ENCODE assay signal across 10 mouse cellular contexts in genomic region chr7:115624907-115625552, GRCm38 (mm10).
DNase-seq lines count a peak whose midpoint lies in the region; ATAC-seq and TF ChIP-seq lines count a peak whose summit lies in the region.
"Had no signal": no experiment of that assay in that cellular context is flagged by ENCODE, and none has a peak within 500 bp of the region (broad histone marks: within the 10 kb centered on the region; RNA-seq: fewer than 3 reads in every experiment).

No protein-coding gene starts in this region.

- peak overlapping the region; percentile 29; the same call in 1 of the 2 replicates for H3K27ac ChIP-seq in layer of hippocampus, adult 2 months
- H3K27ac ChIP-seq in embryonic facial prominence, embryonic 14.5 days (replicated peaks; ENCODE audit: low read depth, low read length): peak overlapping the region; percentile 30; the same call in 1 of the 2 replicates
- no peak overlapping the region for H3K27ac ChIP-seq in intestine, embryonic 15.5 days
- H3K27ac ChIP-seq in olfactory bulb, adult 2 months (ENCODE audit: insufficient read depth, low read depth, low read length): peak overlapping the region; percentile 13; the same call in 1 of the 2 replicates
- no peak overlapping the region for H3K27ac ChIP-seq in left cerebral cortex, adult 2 months
- H3K27ac ChIP-seq: liver, embryonic 14.5 days had no signal

- peak overlapping the region; percentile 16; the same call in 1 of the 2 replicates for H3K4me2 ChIP-seq in embryonic facial prominence, embryonic 14.5 days (ENCODE audit: low read depth, low read length)
- H3K4me2 ChIP-seq in intestine, embryonic 15.5 days (replicated peaks): 0 out of 2 replicates have a peak overlapping the region, but pooled peaks have one; percentile 3

- no peak for TF ChIP-seq POLR2A in olfactory bulb, adult 2 months (IDR thresholded peaks at IDR 0.05; ENCODE audit: insufficient read depth, low read depth, low read length)

- no peaks in the 10 kb centered on the region for H3K27me3 ChIP-seq in embryonic facial prominence, embryonic 14.5 days (replicated peaks; ENCODE audit: control insufficient read depth, insufficient read depth, low read length)
- no peaks in the 10 kb centered on the region for H3K27me3 ChIP-seq in intestine, embryonic 15.5 days (replicated peaks)

- DNase-seq in layer of hippocampus, adult 2 months (ENCODE audit: low spot score in 2 of 2): no peak
- no peak for DNase-seq in layer of hippocampus, adult 11-12 months (ENCODE audit: low spot score)
- DNase-seq in embryonic facial prominence, embryonic 14.5 days (ENCODE audit: low spot score): peak; percentile 74
- DNase-seq in retina, embryonic 14.5 days (ENCODE audit: low spot score): no peak
- no peak for DNase-seq in left cerebral cortex, adult 2 months (ENCODE audit: extremely low spot score in 1 of 2, low spot score in 2 of 2)
- DNase-seq in kidney, postnatal 25 days: no peak

- peaks cover 22% of the 10 kb centered on the region; the same call in 1 of the 2 replicates for H3K4me1 ChIP-seq in embryonic facial prominence, embryonic 14.5 days (ENCODE audit: control insufficient read depth, insufficient read depth, low read length)
- peaks cover 11% of the 10 kb centered on the region for H3K4me1 ChIP-seq in intestine, embryonic 15.5 days (replicated peaks)
- peaks cover 3% of the 10 kb centered on the region; the same call in 1 of the 2 replicates for H3K4me1 ChIP-seq in olfactory bulb, adult 2 months (ENCODE audit: control insufficient read depth, insufficient read depth, low read length)

- WGBS in embryonic facial prominence, embryonic 14.5 days: 13% methylated on average over 8 of the region's 8 CpGs
- 9% methylated on average over 8 of the region's 8 CpGs for WGBS in intestine, embryonic 15.5 days
- 19% methylated on average over 8 of the region's 8 CpGs for WGBS in olfactory bulb, adult 2 months

- no peak for TF ChIP-seq CTCF in layer of hippocampus, adult 2 months (conservative IDR thresholded peaks at IDR 0.05)
- no peak for TF ChIP-seq CTCF in olfactory bulb, adult 2 months (IDR thresholded peaks at IDR 0.05; ENCODE audit: insufficient read depth, low read depth, low read length)
- TF ChIP-seq CTCF in left cerebral cortex, adult 2 months (IDR thresholded peaks at IDR 0.05): no peak

- H3K4me3 ChIP-seq in layer of hippocampus, adult 2 months: no peak overlapping the region; the same call in 1 of the 2 replicates
- no peak overlapping the region for H3K4me3 ChIP-seq in embryonic facial prominence, embryonic 14.5 days (ENCODE audit: low read depth, low read length)
- H3K4me3 ChIP-seq in intestine, embryonic 15.5 days (replicated peaks): no peak overlapping the region
- H3K4me3 ChIP-seq in olfactory bulb, adult 2 months (ENCODE audit: insufficient read depth, low read depth, low read length): no peak overlapping the region
- H3K4me3 ChIP-seq in left cerebral cortex, adult 2 months: no peak overlapping the region

- intact Hi-C loops in left cerebral cortex, adult 2 months (cut with DNase I): no loop called here

- 0 out of 2 replicates have a peak, but pooled peaks have one; percentile 37 for ATAC-seq in embryonic facial prominence, embryonic 14.5 days (ENCODE audit: low read depth)
- peak; percentile 66 for ATAC-seq in intestine, embryonic 15.5 days

- H3K36me3 ChIP-seq in embryonic facial prominence, embryonic 14.5 days (ENCODE audit: control insufficient read depth, insufficient read depth, low read length): no peaks in the 10 kb centered on the region
- no peaks in the 10 kb centered on the region for H3K36me3 ChIP-seq in intestine, embryonic 15.5 days
- H3K36me3 ChIP-seq: G1E had no signal

- no peak overlapping the region for H3K9ac ChIP-seq in embryonic facial prominence, embryonic 14.5 days (ENCODE audit: low read depth, low read length)
- H3K9ac ChIP-seq in intestine, embryonic 15.5 days: no peak overlapping the region
- H3K9ac ChIP-seq: liver, embryonic 14.5 days had no signal

- H3K9me3 ChIP-seq in embryonic facial prominence, embryonic 14.5 days (ENCODE audit: control insufficient read depth, low read length): no peaks in the 10 kb centered on the region
- H3K9me3 ChIP-seq in intestine, embryonic 15.5 days: no peaks in the 10 kb centered on the region
- H3K9me3 ChIP-seq: G1E had no signal

Comparison
In these comparisons a context has a peak if more than half of its experiments do, and no peak if none do; other contexts are left out.
1. H3K27ac ChIP-seq: peak in layer of hippocampus, adult 2 months (single experiment), embryonic facial prominence, embryonic 14.5 days (single experiment) and olfactory bulb, adult 2 months (single experiment); none in intestine, embryonic 15.5 days (single experiment) and left cerebral cortex, adult 2 months (single experiment).